Mouse (Mus musculus) stomach, embryonic 15.5 days (tissue): ENCODE measurements at regions not wholly inside any gene's neighbourhood (a gene's known extent, or its start where the extent isn't known, plus 50 kb on each side); places are given as distances from the start of the nearest gene placed in this dataset.

ENCODE experiments used
- ATAC-seq: fragments of 200-750 bp; cut with Nextera tagmentation; 2 replicates; pipeline ENCODE4 v1.8.0; 2017; ENCODE audit warnings: low read depth, moderate number of reproducible peaks, moderate TSS enrichment; ENCODE audit not compliant: insufficient read depth, low FRiP score
- H3K27ac ChIP-seq: fragments of 300-500 bp; sonication (generic); 2 replicates; pipeline ENCODE4 v1.5.1; 2015; ENCODE audit warnings: mild to moderate bottlenecking, inconsistent platforms
- H3K27me3 ChIP-seq: fragments of 300-500 bp; sonication (generic); replicated peaks from 2 replicates; pipeline ENCODE4 v1.6.1; 2015; ENCODE audit warnings: inconsistent platforms
- H3K36me3 ChIP-seq: fragments of 300-500 bp; sonication (generic); 2 replicates; pipeline ENCODE4 v1.6.1; 2015; ENCODE audit warnings: inconsistent platforms
- H3K4me1 ChIP-seq: fragments of 300-500 bp; sonication (generic); 2 replicates; pipeline ENCODE4 v1.6.1; 2015; ENCODE audit warnings: inconsistent platforms
- H3K4me2 ChIP-seq: fragments of 300-500 bp; sonication (generic); 2 replicates; pipeline ENCODE4 v1.6.1; 2015; ENCODE audit warnings: mild to moderate bottlenecking, inconsistent platforms
- H3K4me3 ChIP-seq: fragments of 300-500 bp; sonication (generic); replicated peaks from 2 replicates; pipeline ENCODE4 v1.5.1; 2015; ENCODE audit warnings: inconsistent platforms
- H3K9ac ChIP-seq: fragments of 300-500 bp; sonication (generic); 2 replicates; pipeline ENCODE4 v1.6.1; 2015; ENCODE audit warnings: inconsistent platforms
- H3K9me3 ChIP-seq: fragments of 300-500 bp; sonication (generic); 2 replicates; pipeline ENCODE4 v1.6.1; 2016; ENCODE audit warnings: inconsistent platforms
- WGBS: fragments of 180-500 bp; shearing (Covaris S2); methylation state at CpG from one replicate; pipeline ENCODE4 v1.1.7; 2015; 5-methylcytosine and 5-hydroxymethylcytosine counted together

- ATAC-seq: no peak
- no peaks in the 10 kb centered on the region for H3K36me3 ChIP-seq
- H3K9me3 ChIP-seq: no peaks in the 10 kb centered on the region
- H3K4me3 ChIP-seq: no peak overlapping the region
- 91% methylated on average over 1 of the region's 1 CpGs for WGBS
- no peak overlapping the region for H3K27ac ChIP-seq
- no peaks in the 10 kb centered on the region for H3K27me3 ChIP-seq
- H3K9ac ChIP-seq: no peak overlapping the region
- H3K4me1 ChIP-seq: no peaks in the 10 kb centered on the region
- H3K4me2 ChIP-seq: no peak overlapping the region
Measured at GRCm38 (mm10) chr3:103493623-103494022, 81.4 kb upstream of the Syt6 start.

GRCm38 (mm10) chr3:103494043-103494442, 81.0 kb upstream of the Syt6 start:
- no peak overlapping the region for H3K27ac ChIP-seq
- WGBS: 77% methylated on average over 3 of the region's 3 CpGs
- H3K27me3 ChIP-seq: no peaks in the 10 kb centered on the region
- no peaks in the 10 kb centered on the region for H3K36me3 ChIP-seq
- no peaks in the 10 kb centered on the region for H3K4me1 ChIP-seq
- no peak for ATAC-seq
- no peak overlapping the region for H3K4me3 ChIP-seq
- H3K4me2 ChIP-seq: no peak overlapping the region
- H3K9me3 ChIP-seq: no peaks in the 10 kb centered on the region
- no peak overlapping the region for H3K9ac ChIP-seq

DNA sequence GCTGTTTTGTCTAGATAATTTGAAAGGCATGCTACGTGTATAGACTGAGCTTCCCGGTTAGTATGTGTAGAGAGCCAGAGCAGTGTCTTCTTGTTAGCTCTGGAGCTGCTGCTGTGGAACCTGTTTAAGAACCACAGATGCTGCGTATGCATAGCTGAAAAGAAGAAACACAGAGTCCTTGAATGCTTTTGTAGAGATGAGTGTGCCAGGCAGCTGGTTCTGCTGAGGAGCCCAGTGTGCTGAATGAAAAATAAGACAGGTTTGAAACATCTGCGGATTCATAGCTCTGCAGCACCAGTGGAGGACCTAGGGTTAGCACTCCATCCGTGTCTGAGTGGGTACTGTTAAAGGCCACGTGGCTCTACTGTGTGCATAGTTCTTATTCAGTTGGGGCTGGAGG, 78.9 kb upstream of the Syt6 start:
- no peak for ATAC-seq
- no peak overlapping the region for H3K4me3 ChIP-seq
- H3K27me3 ChIP-seq: no peaks in the 10 kb centered on the region
- no peak overlapping the region for H3K27ac ChIP-seq
- H3K9ac ChIP-seq: no peak overlapping the region
- H3K4me2 ChIP-seq: no peak overlapping the region
- WGBS: 81% methylated on average over 6 of the region's 6 CpGs
- H3K4me1 ChIP-seq: no peaks in the 10 kb centered on the region
- no peaks in the 10 kb centered on the region for H3K36me3 ChIP-seq
- no peaks in the 10 kb centered on the region for H3K9me3 ChIP-seq

- ATAC-seq: no peak
- Histone ChIP-seq H3K27me3 (no peaks in the 10 kb centered on the region), H3K4me3 (no peak overlapping the region), H3K27ac (no peak overlapping the region), H3K4me2 (no peak overlapping the region), H3K9ac (no peak overlapping the region), H3K9me3 (no peaks in the 10 kb centered on the region), H3K36me3 (no peaks in the 10 kb centered on the region), H3K4me1 (no peaks in the 10 kb centered on the region)
- WGBS: 84% methylated on average over 3 of the region's 3 CpGs
Measured at GRCm38 (mm10) chr3:103496683-103497082, 78.3 kb upstream of the Syt6 start.

- no peak overlapping the region for H3K4me3 ChIP-seq
- no peaks in the 10 kb centered on the region for H3K36me3 ChIP-seq
- H3K27me3 ChIP-seq: no peaks in the 10 kb centered on the region
- H3K4me1 ChIP-seq: no peaks in the 10 kb centered on the region
- H3K9ac ChIP-seq: no peak overlapping the region
- no peaks in the 10 kb centered on the region for H3K9me3 ChIP-seq
- no peak overlapping the region for H3K27ac ChIP-seq
- no peak for ATAC-seq
- no peak overlapping the region for H3K4me2 ChIP-seq
- 80% methylated on average over 3 of the region's 3 CpGs for WGBS
Measured at GRCm38 (mm10) chr3:103497696-103498095, 77.3 kb upstream of the Syt6 start.

DNA sequence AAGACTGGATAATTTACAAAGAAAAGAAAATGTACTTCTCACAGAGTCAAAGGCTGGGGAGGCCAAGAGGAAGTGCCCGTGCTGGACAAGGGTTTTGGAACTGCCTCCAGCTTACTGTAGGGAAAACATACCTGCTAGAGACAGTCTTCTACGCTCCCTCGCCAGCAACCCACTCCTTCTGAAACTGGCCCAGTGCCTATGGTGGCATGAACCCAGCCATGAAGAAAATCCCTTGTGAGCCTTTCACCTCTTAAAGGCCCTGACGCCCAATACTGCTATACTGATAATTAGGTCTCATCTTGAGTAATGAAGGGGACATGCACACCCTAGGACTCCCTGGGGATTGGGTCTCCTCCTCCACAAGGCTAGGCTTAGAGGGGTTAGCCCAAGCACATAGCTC, 76.6 kb upstream of the Syt6 start:
- Histone ChIP-seq H3K36me3 (no peaks in the 10 kb centered on the region), H3K4me2 (no peak overlapping the region), H3K9me3 (no peaks in the 10 kb centered on the region), H3K9ac (no peak overlapping the region), H3K27me3 (no peaks in the 10 kb centered on the region), H3K4me3 (no peak overlapping the region), H3K4me1 (no peaks in the 10 kb centered on the region), H3K27ac (no peak overlapping the region)
- WGBS: 91% methylated on average over 4 of the region's 4 CpGs
- ATAC-seq: no peak

DNA sequence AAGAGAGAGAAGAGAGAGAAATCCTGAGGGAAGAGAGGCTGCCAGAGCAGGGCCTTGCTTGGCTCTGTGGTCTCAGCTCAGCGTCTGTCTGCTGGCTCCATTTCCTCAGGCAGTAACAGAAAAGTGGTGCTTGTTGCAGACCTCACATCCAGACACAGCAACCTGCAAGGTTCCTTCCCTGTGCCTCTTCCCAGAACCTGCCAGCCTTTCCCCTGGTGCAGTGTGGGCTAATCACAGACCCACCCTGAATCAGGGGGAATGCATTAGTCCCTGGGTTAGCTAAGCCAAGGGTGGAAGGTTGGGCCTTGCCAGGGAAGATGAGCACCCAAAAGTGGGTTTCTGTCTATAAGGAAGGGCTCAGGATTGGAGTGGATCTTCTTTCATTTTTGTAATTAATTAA, 75.2 kb upstream of the Syt6 start:
- no peak overlapping the region for H3K9ac ChIP-seq
- WGBS: 40% methylated on average over 1 of the region's 1 CpGs

DNA sequence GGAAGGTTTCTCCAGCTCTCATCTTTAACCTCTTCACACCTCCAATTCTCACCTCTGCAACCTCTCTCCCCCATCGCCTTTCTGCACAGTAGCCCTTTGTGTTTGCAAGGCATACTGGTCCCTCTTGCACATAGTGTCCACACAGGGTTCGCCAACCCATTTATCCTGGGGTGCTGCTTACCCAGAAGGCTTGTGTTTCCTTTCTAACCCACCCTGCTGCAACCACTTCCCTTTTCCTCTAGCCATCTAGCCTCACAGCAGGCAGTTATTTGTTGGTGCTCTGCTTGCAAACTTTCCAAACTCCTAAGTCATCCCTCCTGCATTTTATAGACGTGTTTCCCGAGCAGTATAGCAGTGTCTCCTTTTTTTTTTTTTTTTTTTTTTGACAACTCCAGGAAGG, 74.7 kb upstream of the Syt6 start:
- H3K36me3 ChIP-seq: no peaks in the 10 kb centered on the region
- no peak overlapping the region for H3K4me2 ChIP-seq
- no peak overlapping the region for H3K9ac ChIP-seq
- no peak overlapping the region for H3K4me3 ChIP-seq
- no peak overlapping the region for H3K27ac ChIP-seq
- no peak for ATAC-seq
- no peaks in the 10 kb centered on the region for H3K4me1 ChIP-seq
- no peaks in the 10 kb centered on the region for H3K9me3 ChIP-seq
- WGBS: 47% methylated on average over 4 of the region's 4 CpGs
- H3K27me3 ChIP-seq: no peaks in the 10 kb centered on the region

More for the DNA sequence above, 75.2 kb upstream of the Syt6 start:
- Histone ChIP-seq H3K4me3 (no peak overlapping the region), H3K4me1 (no peaks in the 10 kb centered on the region), H3K36me3 (no peaks in the 10 kb centered on the region), H3K9me3 (no peaks in the 10 kb centered on the region), H3K27ac (no peak overlapping the region), H3K4me2 (no peak overlapping the region), H3K27me3 (no peaks in the 10 kb centered on the region)
- ATAC-seq: no peak

- Histone ChIP-seq H3K36me3 (no peaks in the 10 kb centered on the region), H3K4me1 (no peaks in the 10 kb centered on the region), H3K27me3 (no peaks in the 10 kb centered on the region), H3K27ac (no peak overlapping the region), H3K4me3 (no peak overlapping the region), H3K9ac (no peak overlapping the region), H3K4me2 (no peak overlapping the region), H3K9me3 (no peaks in the 10 kb centered on the region)
- WGBS: 72% methylated on average over 3 of the region's 3 CpGs
- no peak for ATAC-seq
Measured at GRCm38 (mm10) chr3:103504160-103504559, 70.9 kb upstream of the Syt6 start.

GRCm38 (mm10) chr3:103513411-103513810, 61.6 kb upstream of the Syt6 start:
- H3K4me1 ChIP-seq: no peaks in the 10 kb centered on the region
- H3K9me3 ChIP-seq: no peaks in the 10 kb centered on the region
- ATAC-seq: no peak
- no peak overlapping the region for H3K4me2 ChIP-seq
- H3K4me3 ChIP-seq: no peak overlapping the region
- no peaks in the 10 kb centered on the region for H3K36me3 ChIP-seq
- 61% methylated on average over 6 of the region's 6 CpGs for WGBS
- H3K27me3 ChIP-seq: no peaks in the 10 kb centered on the region
- no peak overlapping the region for H3K9ac ChIP-seq
- no peak overlapping the region for H3K27ac ChIP-seq

DNA sequence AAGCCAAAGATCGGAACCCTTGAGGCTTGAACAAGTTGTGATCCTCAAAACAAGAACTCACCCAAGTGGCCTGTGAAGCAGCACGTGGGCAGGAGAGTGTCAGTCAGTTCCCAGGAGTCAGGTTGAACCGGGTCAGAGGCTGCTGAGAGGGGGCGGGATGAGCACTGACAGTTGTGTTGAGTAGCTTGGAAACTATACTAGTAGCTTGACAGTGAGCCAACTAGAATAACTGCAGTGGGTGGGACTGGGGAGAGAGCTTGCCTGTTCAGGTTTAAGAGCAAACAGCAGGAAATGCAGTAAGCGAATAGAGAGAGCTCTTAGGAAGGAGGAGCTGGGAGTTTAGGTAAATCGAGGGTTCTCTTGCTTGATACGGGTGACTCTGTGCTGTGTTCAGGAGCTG, 61.0 kb upstream of the Syt6 start:
- Histone ChIP-seq H3K36me3 (no peaks in the 10 kb centered on the region), H3K4me1 (no peaks in the 10 kb centered on the region), H3K4me3 (no peak overlapping the region), H3K27me3 (no peaks in the 10 kb centered on the region), H3K9me3 (no peaks in the 10 kb centered on the region), H3K27ac (no peak overlapping the region), H3K4me2 (no peak overlapping the region), H3K9ac (no peak overlapping the region)
- WGBS: 51% methylated on average over 7 of the region's 7 CpGs
- no peak for ATAC-seq

- H3K4me3 ChIP-seq: no peak overlapping the region
- H3K36me3 ChIP-seq: no peaks in the 10 kb centered on the region
- H3K4me2 ChIP-seq: no peak overlapping the region
- H3K4me1 ChIP-seq: no peaks in the 10 kb centered on the region
- no peak overlapping the region for H3K9ac ChIP-seq
- no peak overlapping the region for H3K27ac ChIP-seq
- H3K27me3 ChIP-seq: no peaks in the 10 kb centered on the region
- WGBS: 61% methylated on average over 5 of the region's 5 CpGs
- H3K9me3 ChIP-seq: no peaks in the 10 kb centered on the region
- ATAC-seq: no peak
Measured at GRCm38 (mm10) chr3:103515946-103516345, 59.1 kb upstream of the Syt6 start.
